Mouse (Mus musculus) forebrain, embryonic 16.5 days (tissue): ENCODE measurements at regions not wholly inside any gene's neighbourhood (a gene's known extent, or its start where the extent isn't known, plus 50 kb on each side); places are given as distances from the start of the nearest gene placed in this dataset.

Source experiments
- ATAC-seq: fragments of 200-750 bp; cut with Nextera tagmentation; 2 replicates; pipeline ENCODE4 v1.8.0; 2017; ENCODE audit warnings: mild to moderate bottlenecking, moderate library complexity
- H3K27ac ChIP-seq: fragments of 300-500 bp; sonication (generic); 2 replicates; pipeline ENCODE4 v1.5.1; 2014; ENCODE audit warnings: low read length, control low read depth
- H3K27me3 ChIP-seq: fragments of 300-500 bp; sonication (generic); replicated peaks from 2 replicates; pipeline ENCODE4 v1.6.1; 2014; ENCODE audit warnings: low read length; ENCODE audit not compliant: control insufficient read depth, insufficient read depth
- H3K36me3 ChIP-seq: fragments of 300-500 bp; sonication (generic); 2 replicates; pipeline ENCODE4 v1.6.1; 2014; ENCODE audit not compliant: control insufficient read depth, insufficient read depth
- H3K4me1 ChIP-seq: fragments of 300-500 bp; sonication (generic); replicated peaks from 2 replicates; pipeline ENCODE4 v1.6.1; 2014; ENCODE audit warnings: low read length; ENCODE audit not compliant: control insufficient read depth, insufficient read depth
- H3K4me2 ChIP-seq: fragments of 300-500 bp; sonication (generic); 2 replicates; pipeline ENCODE4 v1.6.1; 2014; ENCODE audit warnings: mild to moderate bottlenecking, low read length, control low read depth
- H3K4me3 ChIP-seq: fragments of 300-500 bp; sonication (generic); replicated peaks from 2 replicates; pipeline ENCODE4 v1.5.1; 2014; ENCODE audit warnings: mild to moderate bottlenecking, low read length, control low read depth
- H3K9ac ChIP-seq: fragments of 300-500 bp; sonication (generic); replicated peaks from 2 replicates; pipeline ENCODE4 v1.6.1; 2014; ENCODE audit warnings: low read depth, low read length, control low read depth
- H3K9me3 ChIP-seq: fragments of 300-500 bp; sonication (generic); 2 replicates; pipeline ENCODE4 v1.6.1; 2016; ENCODE audit warnings: low read length; ENCODE audit not compliant: control insufficient read depth
- WGBS: fragments of 180-500 bp; shearing (Covaris S2); extraction: QIAGEN DNeasy Blood & Tissue Kit; methylation state at CpG from one replicate; pipeline ENCODE4 v1.1.7; 2014; 5-methylcytosine and 5-hydroxymethylcytosine counted together

- Histone ChIP-seq H3K36me3 (no peaks in the 10 kb centered on the region), H3K4me3 (no peak overlapping the region), H3K9ac (no peak overlapping the region), H3K4me1 (0 out of 2 replicates have a peak, but pooled peaks cover 2% of the 10 kb centered on the region), H3K27ac (no peak overlapping the region), H3K27me3 (no peaks in the 10 kb centered on the region), H3K9me3 (no peaks in the 10 kb centered on the region), H3K4me2 (no peak overlapping the region)
- 48% methylated on average over 2 of the region's 2 CpGs for WGBS
- peak; percentile 63; the same call in 1 of the 2 replicates for ATAC-seq
Measured at GRCm38 (mm10) chr10:24458667-24459066, 136.6 kb upstream of the Ccn2 start.

- Histone ChIP-seq H3K9ac (no peak overlapping the region), H3K4me3 (no peak overlapping the region), H3K9me3 (no peaks in the 10 kb centered on the region), H3K27ac (no peak overlapping the region), H3K4me2 (no peak overlapping the region), H3K4me1 (no peaks in the 10 kb centered on the region), H3K36me3 (no peaks in the 10 kb centered on the region), H3K27me3 (no peaks in the 10 kb centered on the region)
- ATAC-seq: no peak
- WGBS: 97% methylated on average over 1 of the region's 1 CpGs
Measured at GRCm38 (mm10) chr10:24463873-24464272, 131.4 kb upstream of the Ccn2 start.

- 65% methylated on average over 3 of the region's 3 CpGs for WGBS
Measured at GRCm38 (mm10) chr10:24464377-24464776, 130.9 kb upstream of the Ccn2 start.

GRCm38 (mm10) chr10:24469741-24470140 is 125.5 kb upstream of the Ccn2 start:
- Histone ChIP-seq H3K36me3 (no peaks in the 10 kb centered on the region), H3K4me2 (no peak overlapping the region), H3K4me3 (no peak overlapping the region), H3K27me3 (no peaks in the 10 kb centered on the region), H3K4me1 (no peaks in the 10 kb centered on the region), H3K9ac (no peak overlapping the region), H3K9me3 (no peaks in the 10 kb centered on the region), H3K27ac (no peak overlapping the region)
- WGBS: 84% methylated on average over 1 of the region's 1 CpGs
- no peak for ATAC-seq

More at GRCm38 (mm10) chr10:24464377-24464776, 130.9 kb upstream of the Ccn2 start:
- H3K4me1 ChIP-seq: no peaks in the 10 kb centered on the region
- H3K9me3 ChIP-seq: no peaks in the 10 kb centered on the region
- H3K27me3 ChIP-seq: no peaks in the 10 kb centered on the region
- H3K4me2 ChIP-seq: no peak overlapping the region
- no peak overlapping the region for H3K27ac ChIP-seq
- no peak overlapping the region for H3K4me3 ChIP-seq
- H3K9ac ChIP-seq: no peak overlapping the region
- no peak for ATAC-seq
- H3K36me3 ChIP-seq: no peaks in the 10 kb centered on the region

- no peak for ATAC-seq
- no peaks in the 10 kb centered on the region for H3K36me3 ChIP-seq
- no peak overlapping the region for H3K4me3 ChIP-seq
- 82% methylated on average over 2 of the region's 2 CpGs for WGBS
- H3K9ac ChIP-seq: no peak overlapping the region
- H3K27me3 ChIP-seq: no peaks in the 10 kb centered on the region
- no peak overlapping the region for H3K4me2 ChIP-seq
- no peak overlapping the region for H3K27ac ChIP-seq
- H3K4me1 ChIP-seq: no peaks in the 10 kb centered on the region
- H3K9me3 ChIP-seq: no peaks in the 10 kb centered on the region
Measured at GRCm38 (mm10) chr10:24471521-24471920, 123.7 kb upstream of the Ccn2 start.

- no peaks in the 10 kb centered on the region for H3K9me3 ChIP-seq
Measured at GRCm38 (mm10) chr10:24476288-24476687, 119.0 kb upstream of the Ccn2 start.

GRCm38 (mm10) chr10:24478535-24478934 is 116.7 kb upstream of the Ccn2 start:
- Histone ChIP-seq H3K4me1 (no peaks in the 10 kb centered on the region), H3K27ac (no peak overlapping the region), H3K36me3 (no peaks in the 10 kb centered on the region), H3K27me3 (no peaks in the 10 kb centered on the region), H3K4me2 (no peak overlapping the region), H3K9ac (no peak overlapping the region), H3K4me3 (no peak overlapping the region), H3K9me3 (no peaks in the 10 kb centered on the region)
- ATAC-seq: no peak
- WGBS: 92% methylated on average over 2 of the region's 2 CpGs

More at GRCm38 (mm10) chr10:24476288-24476687, 119.0 kb upstream of the Ccn2 start:
- H3K9ac ChIP-seq: no peak overlapping the region
- H3K27me3 ChIP-seq: no peaks in the 10 kb centered on the region
- H3K27ac ChIP-seq: no peak overlapping the region
- H3K4me3 ChIP-seq: no peak overlapping the region
- no peaks in the 10 kb centered on the region for H3K36me3 ChIP-seq
- no peak for ATAC-seq
- H3K4me2 ChIP-seq: no peak overlapping the region
- no peaks in the 10 kb centered on the region for H3K4me1 ChIP-seq

- no peaks in the 10 kb centered on the region for H3K9me3 ChIP-seq
- ATAC-seq: no peak
- 88% methylated on average over 11 of the region's 11 CpGs for WGBS
- H3K36me3 ChIP-seq: no peaks in the 10 kb centered on the region
- H3K9ac ChIP-seq: no peak overlapping the region
- no peak overlapping the region for H3K27ac ChIP-seq
- no peaks in the 10 kb centered on the region for H3K27me3 ChIP-seq
- no peak overlapping the region for H3K4me2 ChIP-seq
- H3K4me3 ChIP-seq: no peak overlapping the region
- no peaks in the 10 kb centered on the region for H3K4me1 ChIP-seq
Measured at GRCm38 (mm10) chr10:24479148-24479547, 116.1 kb upstream of the Ccn2 start.

GRCm38 (mm10) chr10:24481926-24482612 is 113.2 kb upstream of the Ccn2 start:
- Histone ChIP-seq H3K36me3 (no peaks in the 10 kb centered on the region), H3K4me2 (no peak overlapping the region), H3K9ac (no peak overlapping the region), H3K27me3 (no peaks in the 10 kb centered on the region), H3K27ac (no peak overlapping the region), H3K4me3 (no peak overlapping the region), H3K4me1 (no peaks in the 10 kb centered on the region), H3K9me3 (no peaks in the 10 kb centered on the region)
- no peak for ATAC-seq
- WGBS: 81% methylated on average over 9 of the region's 9 CpGs

GRCm38 (mm10) chr10:24483053-24483452 is 112.2 kb upstream of the Ccn2 start:
- H3K9ac ChIP-seq: no peak overlapping the region
- H3K9me3 ChIP-seq: no peaks in the 10 kb centered on the region
- H3K4me2 ChIP-seq: no peak overlapping the region
- no peaks in the 10 kb centered on the region for H3K36me3 ChIP-seq
- no peak for ATAC-seq
- WGBS: 78% methylated on average over 3 of the region's 3 CpGs
- H3K27me3 ChIP-seq: no peaks in the 10 kb centered on the region
- H3K4me3 ChIP-seq: no peak overlapping the region
- no peak overlapping the region for H3K27ac ChIP-seq
- H3K4me1 ChIP-seq: no peaks in the 10 kb centered on the region
